In the genomic region with DNA sequence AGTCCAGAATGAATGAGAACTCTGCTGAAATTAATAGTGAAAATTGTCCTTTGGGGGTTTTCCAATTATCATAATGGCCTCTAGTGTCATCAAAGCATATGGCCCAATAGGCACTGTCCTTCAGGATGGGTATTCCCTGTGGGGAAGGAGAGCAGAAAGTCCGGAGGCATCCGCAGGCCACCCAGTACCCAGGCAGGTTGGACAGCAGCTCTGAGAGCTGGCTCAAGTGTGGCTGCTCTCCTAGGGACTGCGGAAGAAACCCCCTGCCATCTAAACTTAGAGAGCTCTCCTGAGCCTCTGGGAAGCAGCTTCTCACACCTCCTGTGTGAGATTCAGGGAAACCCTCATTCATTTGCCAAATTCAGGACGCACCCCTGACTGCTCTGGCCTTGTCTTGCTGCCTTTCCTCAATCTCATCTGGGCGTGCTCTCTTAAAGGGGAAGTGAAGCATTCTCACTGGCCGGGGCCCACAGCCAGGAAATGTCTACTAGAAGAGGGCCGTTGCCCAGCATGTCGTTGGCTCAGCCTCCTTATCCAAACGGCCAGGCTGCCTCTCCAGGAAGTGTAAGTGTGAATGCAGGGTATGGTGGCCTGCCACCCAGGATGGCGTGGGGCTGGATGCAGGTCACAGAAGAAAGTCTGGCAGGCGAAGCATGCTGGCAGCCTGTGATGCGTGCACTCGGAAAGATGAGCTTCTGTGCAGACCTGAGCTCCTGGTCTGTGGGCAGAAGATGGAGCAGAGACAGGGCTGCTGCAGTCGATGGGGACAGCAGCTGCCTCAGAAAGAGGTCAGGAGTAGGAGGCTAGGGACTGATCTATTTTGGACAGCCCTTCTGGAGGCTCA, we compare ENCODE assay signal across 8 mouse cellular contexts.
A peak's percentile ranks its signal among the peaks of the same experiment; 100 is the strongest.
DNase-seq lines count a peak whose midpoint lies in the region; ATAC-seq lines count a peak whose summit lies in the region.

No protein-coding gene starts in this region.

- ATAC-seq in erythroblast, adult 5-6 weeks (replicated peaks; ENCODE audit: low FRiP score, poor library complexity, severe bottlenecking): peak; percentile 63
- ATAC-seq in heart, embryonic 11.5 days (replicated peaks; ENCODE audit: insufficient number of reproducible peaks, low FRiP score, low TSS enrichment): 0 out of 2 replicates have a peak, but pooled peaks have one; percentile 32
- ATAC-seq in limb, embryonic 13.5 days (ENCODE audit: low FRiP score, low read depth): no peak
- no peak for ATAC-seq in midbrain, embryonic 14.5 days (ENCODE audit: low FRiP score, low TSS enrichment)

- H3K9me3 ChIP-seq in heart, embryonic 11.5 days (replicated peaks; ENCODE audit: control insufficient read depth, low read length): no peaks in the 10 kb centered on the region
- H3K9me3 ChIP-seq in limb, embryonic 13.5 days: no peaks in the 10 kb centered on the region
- H3K9me3 ChIP-seq in midbrain, embryonic 14.5 days (ENCODE audit: control insufficient read depth, low read length): no peaks in the 10 kb centered on the region

- DNase-seq in urinary bladder, adult 2 months (ENCODE audit: low spot score): peak; percentile 44
- no peak for DNase-seq in urinary bladder, postnatal 10 days (ENCODE audit: low spot score)
- DNase-seq in kidney, adult 9 months: peak; percentile 78
- DNase-seq in midbrain, embryonic 14.5 days: peak; percentile 62
- DNase-seq in spleen, adult 12 weeks (ENCODE audit: low spot score): peak; percentile 61

- H3K4me1 ChIP-seq in heart, embryonic 11.5 days (ENCODE audit: control insufficient read depth, insufficient read depth, low read length): peaks cover 28% of the 10 kb centered on the region
- peaks cover 10% of the 10 kb centered on the region for H3K4me1 ChIP-seq in limb, embryonic 13.5 days
- 0 out of 2 replicates have a peak, but pooled peaks cover 2% of the 10 kb centered on the region for H3K4me1 ChIP-seq in midbrain, embryonic 14.5 days (ENCODE audit: control insufficient read depth, insufficient read depth, low read length)

- peak overlapping the region; percentile 60 for H3K4me2 ChIP-seq in heart, embryonic 11.5 days
- peak overlapping the region; percentile 27 for H3K4me2 ChIP-seq in limb, embryonic 13.5 days (replicated peaks)
- H3K4me2 ChIP-seq in midbrain, embryonic 14.5 days (ENCODE audit: low read length): no peak overlapping the region

- peak overlapping the region; percentile 17; the same call in 1 of the 2 replicates for H3K27ac ChIP-seq in heart, embryonic 11.5 days (ENCODE audit: low read depth, low read length)
- no peak overlapping the region for H3K27ac ChIP-seq in limb, embryonic 13.5 days
- 0 out of 2 replicates have a peak overlapping the region, but pooled peaks have one; percentile 49 for H3K27ac ChIP-seq in midbrain, embryonic 14.5 days (replicated peaks; ENCODE audit: low read depth, low read length)

- peak overlapping the region; percentile 36; the same call in 1 of the 2 replicates for H3K9ac ChIP-seq in heart, embryonic 11.5 days (ENCODE audit: low read depth, low read length)
- H3K9ac ChIP-seq in limb, embryonic 13.5 days: 0 out of 2 replicates have a peak overlapping the region, but pooled peaks have one; percentile 19
- no peak overlapping the region for H3K9ac ChIP-seq in midbrain, embryonic 14.5 days (replicated peaks; ENCODE audit: low read length)

- H3K27me3 ChIP-seq in heart, embryonic 11.5 days (ENCODE audit: control insufficient read depth, insufficient read depth, low read length): no peaks in the 10 kb centered on the region
- H3K27me3 ChIP-seq in limb, embryonic 13.5 days: no peaks in the 10 kb centered on the region
- H3K27me3 ChIP-seq in midbrain, embryonic 14.5 days (ENCODE audit: control insufficient read depth, insufficient read depth, low read length): no peaks in the 10 kb centered on the region

- 14% methylated on average over 14 of the region's 14 CpGs for WGBS in heart, embryonic 11.5 days (ENCODE audit: insufficient replicate concordance)
- WGBS in limb, embryonic 13.5 days: 28% methylated on average over 14 of the region's 14 CpGs
- WGBS in midbrain, embryonic 14.5 days: 33% methylated on average over 14 of the region's 14 CpGs

- peak overlapping the region; percentile 19; the same call in 1 of the 2 replicates for H3K4me3 ChIP-seq in heart, embryonic 11.5 days (ENCODE audit: low read depth, low read length)
- H3K4me3 ChIP-seq in limb, embryonic 13.5 days: no peak overlapping the region
- no peak overlapping the region for H3K4me3 ChIP-seq in midbrain, embryonic 14.5 days (replicated peaks; ENCODE audit: low read depth, low read length)

- H3K36me3 ChIP-seq in heart, embryonic 11.5 days (ENCODE audit: control insufficient read depth, insufficient read depth, low read length): no peaks in the 10 kb centered on the region
- H3K36me3 ChIP-seq in limb, embryonic 13.5 days: no peaks in the 10 kb centered on the region
- H3K36me3 ChIP-seq in midbrain, embryonic 14.5 days (ENCODE audit: control insufficient read depth, insufficient read depth, low read length): no peaks in the 10 kb centered on the region

Comparison
In these comparisons a context has a peak if more than half of its experiments do, and no peak if none do; other contexts are left out.
1. ATAC-seq: peak in erythroblast, adult 5-6 weeks (single experiment) and heart, embryonic 11.5 days (single experiment); none in limb, embryonic 13.5 days (single experiment) and midbrain, embryonic 14.5 days (single experiment).